Mouse (Mus musculus) right cerebral cortex, postnatal 25 days (tissue): ENCODE data around the gene Fam83f.
"Not testable (repeated sequence)": the region's sequence is repeated elsewhere in the genome, so short reads cannot be mapped to it uniquely, and the experiment has no call there.

Experiments used
- DNase-seq: peaks from one replicate; pipeline ENCODE4 v3.0.0; 2022

The Fam83f gene

GRCm38 (mm10) chr15:80707088-80707487, 35.4 kb downstream of the Fam83f start:
- DNase-seq = peak; percentile 28

GRCm38 (mm10) chr15:80709593-80709992, 37.9 kb downstream of the Fam83f start:
- DNase-seq = no peak

DNA sequence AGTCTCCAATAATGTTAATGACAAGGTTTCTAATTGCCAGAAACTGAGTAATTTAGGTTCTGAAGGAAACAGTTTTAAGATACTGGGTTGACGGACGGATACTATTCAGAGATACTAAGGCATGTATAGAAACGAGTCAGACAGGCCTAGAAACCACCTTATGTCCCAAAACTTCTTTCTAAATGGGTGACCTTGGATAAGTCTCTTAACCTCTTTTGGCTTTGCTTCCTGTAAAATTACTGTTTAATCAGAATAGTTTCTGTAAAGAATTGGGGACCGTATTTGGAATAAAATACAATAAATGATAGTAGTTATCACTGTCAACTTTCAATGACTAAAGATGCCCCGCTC, 38.6 kb downstream of the Fam83f start:
- DNase-seq = no peak

DNA sequence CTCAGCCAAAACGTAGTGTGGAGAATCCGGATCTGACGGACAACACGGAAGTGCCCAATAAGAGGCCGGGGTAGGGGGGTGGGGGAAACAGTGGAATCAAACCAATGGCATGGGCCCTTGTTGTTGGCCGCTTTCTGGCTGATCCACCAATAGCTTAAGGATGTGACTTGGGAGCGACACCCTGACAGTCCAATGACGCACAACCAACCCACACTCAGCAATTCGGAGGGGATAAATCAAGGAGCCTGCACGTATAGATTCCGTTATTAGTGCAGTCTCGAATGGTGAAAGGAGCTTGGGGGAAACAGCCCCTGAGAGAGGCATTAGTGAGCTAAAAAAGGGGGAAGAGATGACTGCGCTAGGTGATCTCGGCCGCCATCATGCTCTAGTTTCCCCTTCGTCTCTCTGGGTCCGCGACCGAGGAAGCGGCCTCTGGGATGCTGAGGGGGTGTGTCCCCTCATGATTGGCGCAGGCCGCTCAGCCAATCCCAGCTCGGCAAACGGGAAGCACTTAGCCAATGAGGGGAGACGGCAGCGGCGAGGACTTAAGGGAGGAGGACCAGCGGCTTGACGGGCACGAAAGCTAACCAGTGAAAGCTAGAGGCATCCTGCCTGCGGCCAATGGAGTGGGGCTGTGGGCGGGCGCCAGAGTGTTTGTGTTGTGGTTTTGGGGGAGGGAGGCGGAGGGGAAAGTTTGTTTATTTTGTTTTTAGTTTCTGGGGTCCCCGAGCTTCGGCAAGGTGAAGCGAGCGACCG, 39.1 kb downstream of the Fam83f start, which contains the start of gene Tnrc6b:
TSS of gene Tnrc6b (plus strand) at position 706 of the 756 bp plus-strand sequence.
- peak; percentile 99 for DNase-seq

- DNase-seq = peak; percentile 65
Observed at GRCm38 (mm10) chr15:80711401-80712151, 39.9 kb downstream of the Fam83f start.

DNA sequence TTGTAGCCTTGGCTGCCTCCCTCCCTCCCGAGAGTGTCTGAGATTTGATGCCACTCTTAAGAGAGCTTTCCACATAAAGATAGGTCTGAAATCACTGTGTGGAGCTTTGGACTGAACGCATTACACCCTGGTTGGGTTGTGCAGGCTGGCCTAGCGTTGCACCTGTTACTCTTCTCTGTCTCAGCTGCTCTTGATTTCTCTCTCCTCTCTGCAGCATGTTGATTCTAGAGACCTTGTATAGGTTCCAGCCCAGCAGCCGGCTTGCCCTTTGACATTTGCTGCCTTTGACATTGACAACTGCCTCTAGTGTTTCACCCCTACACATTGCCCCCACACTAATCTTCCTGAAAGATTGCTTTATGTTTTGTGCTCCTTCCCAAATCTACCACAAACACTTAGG, 42.7 kb downstream of the Fam83f start:
- DNase-seq = no peak

- no peak for DNase-seq
Observed at GRCm38 (mm10) chr15:80716631-80717135, 45.0 kb downstream of the Fam83f start.

DNA sequence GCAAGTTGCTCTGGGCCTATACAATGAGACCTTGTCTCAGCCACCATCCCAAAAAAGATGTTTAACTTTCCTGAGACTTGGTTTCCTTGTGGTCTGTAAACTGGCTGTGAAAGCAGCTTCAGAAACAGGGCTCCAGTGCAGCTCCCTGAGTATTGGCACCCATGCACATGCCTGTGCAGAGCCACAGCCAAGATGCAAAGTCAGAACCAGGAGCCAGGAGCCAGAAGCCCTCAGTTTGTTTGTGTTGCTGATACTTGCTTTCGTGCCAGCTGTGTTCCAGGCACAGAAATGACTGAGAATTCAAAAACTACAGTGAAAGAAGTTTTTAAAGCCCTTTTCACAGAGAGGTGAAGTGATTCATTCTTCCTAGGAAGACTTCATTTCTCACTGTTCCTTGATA, 45.8 kb downstream of the Fam83f start:
- DNase-seq = no peak

GRCm38 (mm10) chr15:80720249-80720648, 48.6 kb downstream of the Fam83f start:
- DNase-seq = no peak

DNA sequence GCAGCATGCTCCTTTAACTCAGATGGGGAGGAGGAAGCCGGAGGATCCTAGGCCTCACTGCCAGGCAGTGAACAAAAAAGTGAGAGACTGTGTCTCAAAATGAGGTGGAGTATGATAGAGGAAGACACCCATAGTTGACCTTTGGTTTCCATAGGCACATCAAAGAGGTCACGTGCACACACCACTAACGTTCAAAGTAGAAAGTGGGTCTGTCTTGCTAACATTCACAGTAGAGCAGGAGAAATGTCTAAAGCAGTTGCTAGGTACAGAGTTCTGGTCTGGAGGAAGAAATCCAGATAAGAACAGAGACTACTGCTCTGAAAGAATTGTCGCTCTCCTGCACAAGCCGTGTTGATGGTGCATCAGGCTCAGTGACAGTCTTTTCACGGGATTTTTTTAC, 50.2 kb downstream of the Fam83f start:
- no peak for DNase-seq

DNA sequence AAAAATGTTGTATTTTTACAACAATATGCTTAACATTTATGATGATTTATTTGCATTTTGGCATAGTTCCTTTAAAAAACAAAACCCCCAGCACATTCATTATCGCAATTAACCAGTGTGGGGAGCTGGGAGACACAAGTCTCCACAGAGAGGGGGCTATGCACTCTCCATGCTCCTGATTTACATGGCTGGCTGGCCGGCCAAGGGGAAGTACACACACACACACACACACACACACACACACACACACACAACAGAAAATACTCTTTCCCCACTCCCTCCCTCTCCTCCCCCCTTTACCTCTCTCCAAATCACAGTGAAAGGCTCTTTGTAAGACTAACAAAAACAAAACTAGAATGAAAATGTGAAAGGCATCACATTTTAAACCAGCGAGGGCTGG, 50.7 kb downstream of the Fam83f start:
- no peak for DNase-seq

- DNase-seq = no peak
Observed at GRCm38 (mm10) chr15:80729477-80729876, 57.8 kb downstream of the Fam83f start.

- DNase-seq = no peak
Observed at GRCm38 (mm10) chr15:80731043-80731442, 59.4 kb downstream of the Fam83f start.

GRCm38 (mm10) chr15:80731511-80731910, 59.9 kb downstream of the Fam83f start:
- no peak for DNase-seq

DNA sequence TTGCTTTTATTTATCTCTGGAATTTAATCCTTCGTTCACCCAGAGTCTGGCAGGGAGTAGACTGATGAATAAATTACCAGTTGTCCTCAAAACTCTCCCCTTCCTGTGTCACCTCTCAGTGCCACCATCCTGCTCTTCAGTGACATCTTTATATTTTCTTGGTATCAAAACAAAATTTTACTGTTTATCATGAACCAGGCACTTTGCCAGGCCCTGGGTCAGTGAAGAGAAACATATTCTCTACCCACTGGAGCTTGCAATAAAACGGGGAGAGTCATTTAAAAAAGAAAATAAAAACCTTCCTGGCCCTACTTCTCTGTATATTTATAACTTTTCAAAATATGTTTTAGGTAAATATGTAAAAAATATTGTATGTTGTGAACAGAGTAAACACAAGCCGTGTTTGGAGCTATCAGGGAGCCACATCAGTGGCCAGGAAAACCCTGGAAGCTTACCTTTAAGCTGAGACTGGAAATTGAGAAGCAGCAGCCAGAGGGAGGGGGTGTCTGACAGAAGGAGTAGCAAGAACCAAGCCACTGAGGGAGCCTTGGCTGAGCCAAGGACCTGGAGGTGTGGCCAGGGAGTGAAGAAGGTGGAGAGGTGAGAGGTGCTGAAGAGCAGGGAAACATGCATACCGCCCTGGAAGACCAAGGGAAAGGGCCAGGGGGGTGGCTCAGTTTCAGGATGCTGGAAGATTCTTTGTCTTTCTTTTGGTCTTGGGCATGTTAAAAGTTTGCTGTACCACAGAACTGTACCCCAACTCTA, 60.8 kb downstream of the Fam83f start:
- no peak for DNase-seq

- no peak for DNase-seq
Observed at GRCm38 (mm10) chr15:80735300-80735699, 63.7 kb downstream of the Fam83f start.

- not testable (repeated sequence) for DNase-seq
Observed at GRCm38 (mm10) chr15:80735708-80736107, 64.1 kb downstream of the Fam83f start.

DNA sequence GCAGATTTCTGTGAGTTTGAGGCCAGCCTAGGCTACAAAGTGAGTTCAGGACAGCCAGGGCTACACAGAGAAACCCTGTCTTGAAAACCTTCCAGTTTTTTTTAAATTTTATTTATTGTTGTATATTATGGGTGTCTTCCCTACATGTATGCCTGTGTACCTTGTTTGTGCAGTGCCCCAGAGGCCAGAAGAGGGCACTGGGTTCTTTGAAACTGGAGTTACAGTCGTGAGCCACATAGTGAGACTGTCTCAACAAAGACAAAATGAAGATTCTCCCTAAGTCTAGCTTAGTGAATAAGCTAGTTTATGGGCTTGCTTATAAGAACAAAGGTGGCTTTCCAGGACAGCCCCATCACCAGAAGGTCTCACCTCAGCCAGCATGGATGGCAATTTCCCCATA, 64.9 kb downstream of the Fam83f start:
- no peak for DNase-seq

DNA sequence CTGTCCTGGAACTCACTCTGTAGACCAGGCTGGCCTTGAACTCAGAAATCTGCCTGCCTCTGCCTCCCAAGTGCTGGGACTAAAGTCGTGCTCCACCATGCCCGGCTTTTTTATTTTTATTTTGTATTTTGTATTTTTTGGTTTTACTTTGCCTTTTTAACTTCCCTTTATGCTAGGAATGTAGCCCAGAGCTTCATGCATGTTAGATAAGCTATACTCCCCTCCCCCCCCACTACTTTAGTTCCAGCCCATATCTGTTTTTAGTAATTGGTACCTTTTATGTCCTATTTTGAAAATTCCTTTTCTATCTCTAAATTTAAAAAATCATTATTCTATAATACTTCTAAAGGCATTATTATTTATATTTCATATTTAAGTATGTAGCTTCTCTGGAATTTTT, 66.6 kb downstream of the Fam83f start:
- no peak for DNase-seq

DNA sequence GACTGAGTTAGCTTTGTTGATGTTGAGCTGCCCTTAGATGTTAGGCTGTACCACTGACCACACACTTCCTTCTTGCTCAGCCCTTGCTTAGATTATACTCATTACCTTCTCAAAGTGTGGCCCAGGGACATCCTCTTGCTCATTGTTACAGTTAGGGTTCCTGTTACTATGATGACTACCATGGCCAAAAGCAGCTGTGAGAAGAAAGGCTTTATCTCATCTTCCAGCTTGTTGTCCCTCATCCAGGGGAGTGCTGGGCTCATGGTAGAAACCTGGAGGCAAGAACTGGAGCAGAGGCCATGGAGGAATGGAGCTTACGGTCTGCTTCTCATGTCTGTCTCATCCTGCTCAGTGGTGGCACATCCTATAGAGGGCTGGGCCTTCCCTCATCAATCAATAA, 68.3 kb downstream of the Fam83f start:
- no peak for DNase-seq

DNA sequence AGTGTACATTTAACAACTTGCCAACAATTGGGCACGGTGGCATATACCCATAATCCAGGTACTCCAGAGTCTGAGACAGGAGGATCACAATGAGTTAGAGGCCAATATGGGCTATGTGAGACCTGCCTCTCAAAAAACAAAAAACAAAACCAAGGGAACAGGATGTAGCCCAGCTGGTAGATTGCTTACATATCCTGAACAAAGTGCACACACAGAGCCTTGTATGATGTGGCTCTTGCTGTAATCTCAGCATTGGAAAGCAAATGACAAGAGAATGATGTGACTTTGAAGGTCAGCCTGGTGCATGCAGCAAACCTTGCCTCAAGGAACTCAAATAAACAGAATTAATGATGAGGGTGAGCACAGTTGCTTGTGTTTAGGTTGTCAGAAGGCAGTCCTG, 70.2 kb downstream of the Fam83f start:
- no peak for DNase-seq

GRCm38 (mm10) chr15:80742991-80743474, 71.4 kb downstream of the Fam83f start:
- DNase-seq = no peak

GRCm38 (mm10) chr15:80743606-80744005, 72.0 kb downstream of the Fam83f start:
- DNase-seq = no peak
